Mouse (Mus musculus): ENCODE results near the gene Rad51ap1. TPM values are rescaled to one million over a fixed set of nuclear protein-coding genes. Genes with fewer than 3 reads are reported as not detected.

Gene Rad51ap1
- total and polyA plus RNA-seq, 3 experiments: 30.0 to 84.1 (median 79.1) TPM

DNA sequence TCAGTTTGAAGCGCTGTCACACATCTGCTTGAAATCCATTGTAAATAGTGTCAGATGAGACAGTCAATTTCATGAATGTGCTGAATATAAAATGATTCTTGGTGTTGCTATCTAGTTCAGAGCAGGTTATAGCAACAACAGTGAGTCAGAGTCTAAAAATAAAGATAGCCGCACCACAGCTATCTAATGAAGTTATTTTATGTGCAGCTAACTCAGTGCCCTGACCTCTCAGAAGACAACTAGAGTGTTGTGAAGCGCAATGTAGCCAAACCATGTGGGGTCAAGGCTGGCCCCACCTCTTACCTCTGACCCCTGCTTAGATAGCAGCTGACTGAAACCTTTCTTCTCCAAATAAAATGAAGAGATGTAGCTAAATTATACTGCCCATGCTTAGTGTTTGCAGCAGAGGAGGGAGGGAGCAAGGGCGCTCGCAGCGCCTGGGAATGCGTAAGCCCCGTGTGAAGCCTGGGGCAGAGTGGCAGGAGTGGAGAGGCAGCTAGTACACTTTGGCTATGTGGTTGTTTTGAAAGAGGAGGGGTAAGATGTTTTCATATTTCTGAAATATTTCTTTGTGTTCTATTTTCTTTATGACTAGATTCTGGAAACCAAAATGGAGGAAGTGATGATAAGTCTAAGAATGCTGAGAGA lies 22.1 kb upstream of the Rad51ap1 start:
- TF ChIP-seq CHD1 (IDR thresholded peaks at IDR 0.05; ENCODE audit: low read depth, low read length): no peak
- no peak for TF ChIP-seq MAX (IDR thresholded peaks at IDR 0.05; ENCODE audit: low read length)
- TF ChIP-seq POLR2AphosphoS2 (IDR thresholded peaks at IDR 0.05; ENCODE audit: low read depth, low read length): no peak
- no peak for TF ChIP-seq EP300 (IDR thresholded peaks at IDR 0.05; ENCODE audit: low read length)
- no peak for TF ChIP-seq RCOR1 (conservative IDR thresholded peaks at IDR 0.05; ENCODE audit: low read depth, low read length)
- TF ChIP-seq USF1 (IDR thresholded peaks at IDR 0.05; ENCODE audit: low read depth, low read length): no peak
- TF ChIP-seq ETS1 (conservative IDR thresholded peaks at IDR 0.05; ENCODE audit: low read depth, low read length): no peak
- TF ChIP-seq ZNF384 (IDR thresholded peaks at IDR 0.05; ENCODE audit: low read depth, low read length): no peak
- TF ChIP-seq CHD2 (IDR thresholded peaks at IDR 0.05; ENCODE audit: low read length): no peak
- no peak for TF ChIP-seq ELF1 (IDR thresholded peaks at IDR 0.05; ENCODE audit: low read depth, low read length)
- no peak for TF ChIP-seq UBTF (IDR thresholded peaks at IDR 0.05; ENCODE audit: low read depth, low read length)
- TF ChIP-seq HCFC1 (IDR thresholded peaks at IDR 0.05; ENCODE audit: low read depth, low read length): no peak
- TF ChIP-seq POLR2A (IDR thresholded peaks at IDR 0.05; ENCODE audit: low read depth, low read length): no peak
- no peak for TF ChIP-seq MYC (IDR thresholded peaks at IDR 0.05; ENCODE audit: low read depth, low read length)
- TF ChIP-seq MEF2A (IDR thresholded peaks at IDR 0.05; ENCODE audit: borderline replicate concordance, low read depth, low read length): no peak
- DNase-seq (ENCODE audit: extremely low read depth): no peak
- in situ Hi-C loops (cut with MboI; ENCODE audit: low pct_ligation_motif_present, low pct_unique_long_range_greater_than_20kb, low sequenced_read_pairs) (loop anchor here (10.0 kb wide), 1 partner anchor 143 kb away; the partner anchor contains the start of gene Tigar), dilution Hi-C loops (cut with MboI; ENCODE audit: extremely low pct_ligation_motif_present, extremely low pct_unique_long_range_greater_than_20kb, low sequenced_read_pairs) (no loop called here)
- Histone ChIP-seq H3K27me3 (replicated peaks) (no peaks in the 10 kb centered on the region), H3K79me2 (replicated peaks; ENCODE audit: control insufficient read depth, extremely low read depth, insufficient read depth, poor library complexity, severe bottlenecking) (no peaks in the 10 kb centered on the region), H3K36me3 (replicated peaks in 1 of 2; ENCODE audit: control insufficient read depth in 1 of 2, insufficient read depth in 1 of 2, low read length in 1 of 2) (peaks cover 37 to 66% of the 10 kb centered on the region in 2 experiments), H3K27ac (ENCODE audit: insufficient read depth, low read depth) (no peak overlapping the region), H3K4me3 (replicated peaks in 1 of 3; ENCODE audit: low read depth in 2 of 3, low read length in 2 of 3, poor library complexity in 1 of 3) (no peak overlapping the region), H3K9ac (ENCODE audit: insufficient read depth, low read depth) (no peak overlapping the region), H3K4me1 (ENCODE audit: control insufficient read depth in 1 of 2, insufficient read depth in 2 of 2) (no peaks in the 10 kb centered on the region), H3K4me2 (ENCODE audit: insufficient read depth, low read depth, poor library complexity, severe bottlenecking) (no peak overlapping the region), H3K9me3 (replicated peaks; ENCODE audit: low read length) (no peaks in the 10 kb centered on the region)

DNA sequence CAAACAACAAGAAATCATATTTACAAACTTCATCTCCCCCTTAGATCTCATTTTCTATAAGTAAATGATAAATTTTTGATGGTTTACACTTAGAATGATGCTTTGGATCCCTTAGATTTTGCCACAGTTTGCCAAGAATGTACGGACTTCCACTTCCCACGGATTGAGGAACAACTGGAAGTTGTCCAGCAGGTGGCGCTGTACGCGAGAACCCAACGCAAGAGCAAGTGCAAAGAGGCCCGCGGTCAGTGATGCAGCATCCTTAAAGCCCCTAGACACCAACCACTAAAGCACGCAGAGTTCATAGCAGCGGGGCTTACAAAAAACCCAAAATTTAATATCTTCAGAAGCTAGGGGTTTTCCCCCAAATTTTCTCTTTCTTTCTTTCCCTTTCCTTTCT lies 16.3 kb upstream of the Rad51ap1 start:
- Histone ChIP-seq H3K79me2 (replicated peaks; ENCODE audit: control insufficient read depth, extremely low read depth, insufficient read depth, poor library complexity, severe bottlenecking) (no peaks in the 10 kb centered on the region), H3K4me2 (ENCODE audit: insufficient read depth, low read depth, poor library complexity, severe bottlenecking) (no peak overlapping the region), H3K27me3 (replicated peaks) (no peaks in the 10 kb centered on the region), H3K36me3 (replicated peaks in 1 of 2; ENCODE audit: control insufficient read depth in 1 of 2, insufficient read depth in 1 of 2, low read length in 1 of 2) (peaks cover 50 to 74% of the 10 kb centered on the region in 2 experiments), H3K9ac (ENCODE audit: insufficient read depth, low read depth) (no peak overlapping the region), H3K27ac (ENCODE audit: insufficient read depth, low read depth) (no peak overlapping the region), H3K9me3 (replicated peaks; ENCODE audit: low read length) (no peaks in the 10 kb centered on the region), H3K4me1 (ENCODE audit: control insufficient read depth in 1 of 2, insufficient read depth in 2 of 2) (no peaks in the 10 kb centered on the region), H3K4me3 (replicated peaks in 1 of 3; ENCODE audit: low read depth in 2 of 3, low read length in 2 of 3, poor library complexity in 1 of 3) (no peak overlapping the region)
- DNase-seq (ENCODE audit: extremely low read depth): peak; percentile 77
- in situ Hi-C loops (cut with MboI; ENCODE audit: low pct_ligation_motif_present, low pct_unique_long_range_greater_than_20kb, low sequenced_read_pairs) (no loop called here), dilution Hi-C loops (cut with MboI; ENCODE audit: extremely low pct_ligation_motif_present, extremely low pct_unique_long_range_greater_than_20kb, low sequenced_read_pairs) (no loop called here)
- TF ChIP-seq POLR2A (IDR thresholded peaks at IDR 0.05; ENCODE audit: low read depth, low read length) (no peak), CHD1 (IDR thresholded peaks at IDR 0.05; ENCODE audit: low read depth, low read length) (no peak), IRF4 (IDR thresholded peaks at IDR 0.05; ENCODE audit: low read depth, low read length) (0 out of 2 replicates have a peak, but pooled peaks have one; percentile 25), CTCF (conservative IDR thresholded peaks at IDR 0.05 in 1 of 2, IDR thresholded peaks at IDR 0.05 in 1 of 2; ENCODE audit: low read depth in 2 of 2, low read length in 2 of 2) (peak; percentile 65 to 88), ZC3H11A (IDR thresholded peaks at IDR 0.05; ENCODE audit: low read depth, low read length) (peak; percentile 36; the same call in 1 of the 2 replicates), USF1 (IDR thresholded peaks at IDR 0.05; ENCODE audit: low read depth, low read length) (no peak), MAFK (IDR thresholded peaks at IDR 0.05; ENCODE audit: insufficient replicate concordance, low read length) (no peak), SMC3 (IDR thresholded peaks at IDR 0.05; ENCODE audit: low read depth, low read length) (peak; percentile 94), RAD21 (IDR thresholded peaks at IDR 0.05; ENCODE audit: low read depth, low read length) (peak; percentile 64)

All from CH12.LX (cell line).